Mouse (Mus musculus): ENCODE measurements around the gene Dmrt3. TPM values are rescaled to one million over a fixed set of nuclear protein-coding genes. Genes with fewer than 3 reads are reported as not detected.

Gene Dmrt3
- 1 to 10 TPM in 1 of 2 experiments, under 1 TPM in 1; 0.79 to 1.8 TPM for total RNA-seq (2021)
- long read RNA-seq, experiment 1: 0 reads
- long read RNA-seq, experiment 2, partial matches to known transcripts: 1 of 2 reads
- long read RNA-seq, experiment 2, other reads (novel, unspliced or antisense): 0 of 2 reads

- no peak for DNase-seq (ENCODE audit: low spot score in 2 of 2)
- Histone ChIP-seq H3K4me3 (peak within 1 kb of the TSS; percentile 42), H3K27ac (no peak within 1 kb of the TSS)
- no peak for TF ChIP-seq CTCF (conservative IDR thresholded peaks at IDR 0.05)
Observed at GRCm38 (mm10) chr19:25610015-25610410, at the start of gene Dmrt3. Gene Dmrt3, plus strand, starts transcription at chr19:25610301.

DNA sequence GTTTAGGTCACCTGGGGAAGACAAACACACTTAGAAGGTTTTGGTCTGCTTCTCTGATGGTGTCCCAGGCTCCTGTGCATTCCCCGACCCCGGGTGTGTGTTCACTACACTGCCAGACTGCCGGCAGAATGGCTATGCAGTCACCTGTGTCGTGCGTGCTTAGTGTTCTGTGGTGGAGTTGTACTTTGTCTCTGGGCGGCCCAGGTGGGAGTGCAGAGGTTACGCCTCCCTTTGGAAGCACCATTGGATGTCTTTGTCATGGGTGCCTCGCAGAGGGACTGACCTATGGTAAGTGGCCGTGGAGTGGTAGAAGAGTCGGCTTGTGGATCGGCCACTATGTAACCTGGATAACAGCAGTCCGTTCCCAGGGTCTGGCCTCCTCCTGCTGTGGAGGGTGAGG lies 45.7 kb upstream of the Dmrt3 start:
- H3K4me3 ChIP-seq: no peak overlapping the region
- no peak for TF ChIP-seq CTCF (conservative IDR thresholded peaks at IDR 0.05)
- no peak overlapping the region for H3K27ac ChIP-seq
- DNase-seq (ENCODE audit: low spot score in 2 of 2): no peak

DNA sequence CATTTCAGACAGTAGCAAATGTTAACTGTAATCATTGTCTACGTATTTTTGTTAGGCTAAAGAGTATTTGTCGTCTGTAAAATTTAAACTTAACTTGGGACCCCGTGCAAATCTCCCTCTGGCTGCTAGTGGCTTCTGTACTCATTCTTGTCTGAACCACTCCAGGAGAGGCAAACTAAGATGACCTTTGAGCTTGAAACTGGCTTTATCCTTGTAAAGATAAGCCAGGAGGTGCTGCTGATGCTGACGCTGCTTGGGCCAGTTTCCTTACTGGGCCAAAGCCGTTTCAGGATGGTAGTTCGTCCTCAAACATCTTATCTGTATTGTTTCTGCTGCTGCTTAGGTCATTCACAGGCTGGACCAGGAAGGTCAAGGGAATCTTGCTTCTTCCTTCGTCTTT lies 40.3 kb upstream of the Dmrt3 start:
- H3K4me3 ChIP-seq: no peak overlapping the region
- TF ChIP-seq CTCF (conservative IDR thresholded peaks at IDR 0.05): no peak
- no peak for DNase-seq (ENCODE audit: low spot score in 2 of 2)
- H3K27ac ChIP-seq: no peak overlapping the region

GRCm38 (mm10) chr19:25574431-25574830 lies 35.7 kb upstream of the Dmrt3 start:
- no peak for TF ChIP-seq CTCF (conservative IDR thresholded peaks at IDR 0.05)
- Histone ChIP-seq H3K4me3 (no peak overlapping the region), H3K27ac (no peak overlapping the region)
- DNase-seq (ENCODE audit: low spot score in 2 of 2): no peak

DNA sequence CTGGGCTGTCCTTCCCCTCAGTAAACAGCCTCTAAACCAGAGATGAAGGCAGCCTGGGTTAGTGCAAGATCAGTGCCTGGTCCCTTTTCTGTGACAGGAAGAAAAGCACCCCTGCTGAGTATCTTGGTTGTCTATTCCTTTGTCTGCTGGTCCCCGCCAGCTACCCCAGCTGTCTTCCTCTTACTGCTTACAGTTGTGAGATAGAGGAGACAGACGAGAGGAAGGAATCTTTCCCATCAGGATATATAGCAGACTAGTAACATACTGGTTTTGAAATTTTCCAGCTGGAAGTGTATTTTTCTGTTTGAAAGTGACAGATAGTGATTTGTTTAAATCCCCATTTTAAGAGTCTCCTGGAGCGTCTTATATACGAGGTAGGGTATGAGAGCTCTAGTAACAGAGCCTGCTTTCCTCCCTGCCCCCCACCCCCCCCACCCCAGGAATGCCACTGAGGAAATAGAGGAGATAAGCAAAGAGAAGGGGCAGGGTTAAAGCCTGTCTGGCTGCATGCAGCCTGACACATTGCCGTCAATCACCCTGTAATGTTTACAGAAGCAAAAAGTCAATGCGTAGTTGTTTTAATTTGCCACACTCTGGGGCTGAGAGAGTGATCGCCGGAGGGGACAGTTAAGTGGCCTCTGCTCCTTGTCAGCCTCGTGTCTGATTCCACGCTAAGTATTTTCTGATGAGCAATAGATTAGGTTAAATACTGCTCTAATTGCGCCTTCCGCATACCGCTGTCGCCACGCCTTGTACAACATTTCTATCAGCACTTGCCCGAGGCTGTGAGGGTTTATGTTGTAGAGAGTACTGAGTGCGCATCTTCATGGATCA lies 34.9 kb upstream of the Dmrt3 start:
- H3K4me3 ChIP-seq: no peak overlapping the region
- DNase-seq (ENCODE audit: low spot score in 2 of 2): no peak
- no peak for TF ChIP-seq CTCF (conservative IDR thresholded peaks at IDR 0.05)
- H3K27ac ChIP-seq: no peak overlapping the region

- H3K27ac ChIP-seq: no peak overlapping the region
- no peak for DNase-seq (ENCODE audit: low spot score in 2 of 2)
- no peak for TF ChIP-seq CTCF (conservative IDR thresholded peaks at IDR 0.05)
- no peak overlapping the region for H3K4me3 ChIP-seq
Observed at GRCm38 (mm10) chr19:25578358-25578757, 31.7 kb upstream of the Dmrt3 start.

DNA sequence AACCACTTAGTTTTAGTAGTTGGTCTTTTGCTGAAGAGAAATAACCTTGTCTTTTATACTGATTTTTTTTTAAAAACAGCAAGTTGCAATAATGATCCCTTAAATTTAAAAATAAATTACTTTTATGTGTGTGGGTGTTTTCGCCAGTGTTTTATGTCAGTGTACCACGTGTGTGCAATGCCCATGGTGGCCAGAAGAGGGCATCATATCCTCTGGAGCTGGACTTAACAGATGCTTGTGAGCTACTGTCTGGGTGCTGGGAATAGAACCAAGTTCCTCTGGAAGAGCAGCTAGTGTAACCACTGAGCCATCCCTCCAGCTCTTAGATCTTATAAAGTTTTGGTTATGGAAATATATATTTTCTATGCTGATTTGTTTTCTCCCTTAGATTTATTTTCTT lies 30.7 kb upstream of the Dmrt3 start:
- Histone ChIP-seq H3K4me3 (no peak overlapping the region), H3K27ac (no peak overlapping the region)
- no peak for DNase-seq (ENCODE audit: low spot score in 2 of 2)
- peak; percentile 33; the same call in 1 of the 2 replicates for TF ChIP-seq CTCF (conservative IDR thresholded peaks at IDR 0.05)

GRCm38 (mm10) chr19:25597717-25598232 lies 12.3 kb upstream of the Dmrt3 start:
- Histone ChIP-seq H3K27ac (no peak overlapping the region), H3K4me3 (no peak overlapping the region)
- DNase-seq (ENCODE audit: low spot score in 2 of 2): no peak
- no peak for TF ChIP-seq CTCF (conservative IDR thresholded peaks at IDR 0.05)

- Histone ChIP-seq H3K27ac (no peak overlapping the region), H3K4me3 (no peak overlapping the region)
- no peak for DNase-seq (ENCODE audit: low spot score in 2 of 2)
- no peak for TF ChIP-seq CTCF (conservative IDR thresholded peaks at IDR 0.05)
Observed at GRCm38 (mm10) chr19:25598626-25599025, 11.5 kb upstream of the Dmrt3 start.

GRCm38 (mm10) chr19:25601966-25602365 lies 8.1 kb upstream of the Dmrt3 start:
- TF ChIP-seq CTCF (conservative IDR thresholded peaks at IDR 0.05): no peak

DNA sequence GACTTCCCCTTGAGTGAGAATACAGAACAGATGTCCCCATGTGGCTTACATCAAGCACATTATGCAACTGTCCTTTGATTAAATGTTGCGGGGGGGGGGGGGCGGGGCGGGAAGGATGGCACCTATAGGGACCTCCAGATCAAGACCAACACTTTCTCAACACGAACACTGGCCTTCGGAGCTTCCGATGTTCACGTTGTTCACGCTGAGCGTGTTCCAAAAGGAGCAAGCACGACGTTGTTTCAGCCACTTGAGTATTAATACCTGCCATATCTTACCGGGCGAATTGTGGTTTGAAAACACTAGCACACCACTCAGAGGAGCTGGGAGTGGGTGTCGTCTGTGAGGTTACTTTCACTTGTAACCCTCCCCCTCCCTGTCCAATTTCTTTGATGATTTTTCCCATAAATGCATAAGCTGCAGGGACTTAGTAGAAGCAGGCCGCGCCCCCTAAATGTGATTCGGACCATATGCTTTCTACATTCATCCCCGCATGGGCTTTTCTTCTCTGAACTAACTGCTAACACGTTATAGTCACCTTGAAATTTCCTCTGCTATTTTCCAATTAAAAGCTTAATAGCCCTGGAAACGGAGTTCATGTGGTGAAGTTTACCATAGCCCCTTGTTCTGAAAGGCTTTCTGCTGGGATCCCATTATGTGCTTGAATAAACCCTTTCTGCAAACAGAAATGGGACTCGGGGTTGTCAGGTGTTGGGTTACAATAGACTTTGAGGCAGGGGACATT lies 2.5 kb upstream of the Dmrt3 start:
- Histone ChIP-seq H3K27ac (no peak overlapping the region), H3K4me3 (no peak overlapping the region)
- TF ChIP-seq CTCF (conservative IDR thresholded peaks at IDR 0.05): no peak
- no peak for DNase-seq (ENCODE audit: low spot score in 2 of 2)

More at GRCm38 (mm10) chr19:25601966-25602365, 8.1 kb upstream of the Dmrt3 start:
- DNase-seq (ENCODE audit: low spot score in 2 of 2): no peak
- H3K27ac ChIP-seq: no peak overlapping the region
- no peak overlapping the region for H3K4me3 ChIP-seq

GRCm38 (mm10) chr19:25608206-25608580 lies 1.9 kb upstream of the Dmrt3 start:
- no peak overlapping the region for H3K4me3 ChIP-seq
- H3K27ac ChIP-seq: no peak overlapping the region
- DNase-seq (ENCODE audit: low spot score in 2 of 2): no peak
- TF ChIP-seq CTCF (conservative IDR thresholded peaks at IDR 0.05): no peak
